Mouse (Mus musculus) CH12.LX (cell line): ENCODE measurements at regions not wholly inside any gene's neighbourhood (a gene's known extent, or its start where the extent isn't known, plus 50 kb on each side); places are given as distances from the start of the nearest gene placed in this dataset.

ENCODE experiments used
- DNase-seq: peaks from one replicate; pipeline ENCODE4 v3.0.0-alpha.2; 2013; ENCODE audit errors: extremely low read depth
- H3K27ac ChIP-seq: 2 replicates; pipeline ENCODE4 v1.5.1; 2012; ENCODE audit warnings: low read depth, mild to moderate bottlenecking, control low read depth, moderate library complexity; ENCODE audit not compliant: insufficient read depth
- H3K27me3 ChIP-seq: replicated peaks from 2 replicates; pipeline ENCODE3; 2012; ENCODE audit warnings: inconsistent platforms
- H3K36me3 ChIP-seq, 2 experiments: replicated peaks in 1 of 2; 2 replicates each; pipeline versions ENCODE3 to v1.6.1; 2012; ENCODE audit warnings: inconsistent platforms in 1 of 2, low read length in 1 of 2, mild to moderate bottlenecking in 1 of 2, mixed read lengths in 1 of 2, moderate library complexity in 1 of 2; ENCODE audit not compliant: control insufficient read depth in 1 of 2, insufficient read depth in 1 of 2
- H3K4me1 ChIP-seq, 2 experiments: 2 replicates each; pipeline ENCODE4 v1.6.1; 2012; ENCODE audit warnings: inconsistent platforms in 1 of 2, moderate library complexity in 1 of 2; ENCODE audit not compliant: insufficient read depth in 2 of 2, control insufficient read depth in 1 of 2
- H3K4me2 ChIP-seq: 2 replicates; pipeline ENCODE4 v1.6.1; 2012; ENCODE audit warnings: low read depth, mild to moderate bottlenecking, control low read depth; ENCODE audit not compliant: poor library complexity, insufficient read depth, severe bottlenecking
- H3K4me3 ChIP-seq, 3 experiments: fragments of 150-350 bp in 1 of 3; sonication (generic) in 1 of 3; replicated peaks in 1 of 3; 2 replicates each; pipeline versions ENCODE3 to v1.5.1; 2011 to 2012; ENCODE audit warnings: low read depth in 2 of 3, low read length in 2 of 3, mild to moderate bottlenecking in 2 of 3, moderate library complexity in 2 of 3, control low read depth in 1 of 3, improper control_type of control experiment in 1 of 3, inconsistent platforms in 1 of 3, mixed read lengths in 1 of 3; ENCODE audit not compliant: poor library complexity in 1 of 3
- H3K79me2 ChIP-seq: replicated peaks from 2 replicates; pipeline ENCODE4 v1.6.1; 2012; ENCODE audit warnings: mild to moderate bottlenecking, moderate library complexity; ENCODE audit not compliant: control insufficient read depth, poor library complexity, insufficient read depth, severe bottlenecking; ENCODE audit errors: extremely low read depth
- H3K9ac ChIP-seq: 2 replicates; pipeline ENCODE4 v1.6.1; 2012; ENCODE audit warnings: low read depth, mild to moderate bottlenecking, control low read depth, moderate library complexity; ENCODE audit not compliant: insufficient read depth
- H3K9me3 ChIP-seq: replicated peaks from 2 replicates; pipeline ENCODE3; 2012; ENCODE audit warnings: low read length, inconsistent platforms, mixed read lengths
- E2F4 ChIP-seq: IDR thresholded peaks from 2 replicates; pipeline ENCODE4 v1.6.1; 2011; ENCODE audit warnings: low read depth, low read length, improper control_type of control experiment; ENCODE audit not compliant: insufficient replicate concordance
- ETS1 ChIP-seq: conservative IDR thresholded peaks from 2 replicates; pipeline ENCODE4 v1.6.1; 2012; ENCODE audit warnings: low read depth, mild to moderate bottlenecking, inconsistent platforms, low read length, improper control_type of control experiment, moderate library complexity
- GABPA ChIP-seq: IDR thresholded peaks from 2 replicates; pipeline ENCODE4 v1.6.1; 2012; ENCODE audit warnings: low read depth, low read length, improper control_type of control experiment, inconsistent platforms; ENCODE audit not compliant: insufficient replicate concordance
- JUND ChIP-seq: conservative IDR thresholded peaks from 2 replicates; pipeline ENCODE4 v1.6.1; 2011; ENCODE audit warnings: low read depth, low read length, improper control_type of control experiment
- MAZ ChIP-seq: IDR thresholded peaks from 2 replicates; pipeline ENCODE4 v1.6.1; 2012; ENCODE audit warnings: low read depth, mild to moderate bottlenecking, inconsistent platforms, low read length, improper control_type of control experiment, moderate library complexity
- RCOR1 ChIP-seq: conservative IDR thresholded peaks from 2 replicates; pipeline ENCODE4 v1.6.1; 2012; ENCODE audit warnings: low read depth, mild to moderate bottlenecking, inconsistent platforms, low read length, improper control_type of control experiment
- TBP ChIP-seq: conservative IDR thresholded peaks from 2 replicates; pipeline ENCODE4 v1.6.1; 2011; ENCODE audit warnings: low read depth, low read length, improper control_type of control experiment
- UBTF ChIP-seq: IDR thresholded peaks from 2 replicates; pipeline ENCODE4 v1.6.1; 2012; ENCODE audit warnings: low read depth, mild to moderate bottlenecking, inconsistent platforms, low read length, improper control_type of control experiment, moderate library complexity
- USF2 ChIP-seq: conservative IDR thresholded peaks from 2 replicates; pipeline ENCODE4 v1.6.1; 2011; ENCODE audit warnings: low read depth, low read length, improper control_type of control experiment
- ZC3H11A ChIP-seq: IDR thresholded peaks from 2 replicates; pipeline ENCODE4 v1.6.1; 2012; ENCODE audit warnings: low read depth, mild to moderate bottlenecking, inconsistent platforms, low read length, improper control_type of control experiment
- ZKSCAN1 ChIP-seq: IDR thresholded peaks from 2 replicates; pipeline ENCODE4 v1.6.1; 2012; ENCODE audit warnings: low read depth, inconsistent platforms, low read length, improper control_type of control experiment, borderline replicate concordance
- ZMIZ1 ChIP-seq: IDR thresholded peaks from 2 replicates; pipeline ENCODE4 v1.6.1; 2012; ENCODE audit warnings: low read depth, mild to moderate bottlenecking, inconsistent platforms, low read length, improper control_type of control experiment
- dilution Hi-C: fragments of 300-500 bp; cut with MboI; formaldehyde crosslinking; loops from 2 replicates; pipeline ENCODE4 v1.14.3; 2020; ENCODE audit warnings: low sequenced_read_pairs; ENCODE audit not compliant: extremely low pct_unique_long_range_greater_than_20kb, extremely low pct_ligation_motif_present
- in situ Hi-C: fragments of 300-500 bp; cut with MboI; formaldehyde crosslinking; loops from 3 replicates; pipeline ENCODE4 v1.14.3; 2019; ENCODE audit warnings: low sequenced_read_pairs, low pct_ligation_motif_present, low pct_unique_long_range_greater_than_20kb, mixed read lengths

GRCm38 (mm10) chr6:24219882-24220522 lies 52.1 kb upstream of the Slc13a1 start:
- in situ Hi-C loops = no loop called here
- H3K9me3 ChIP-seq = no peaks in the 10 kb centered on the region
- DNase-seq = no peak
- no peaks in the 10 kb centered on the region for H3K27me3 ChIP-seq
- TF ChIP-seq ZKSCAN1 (no peak), TBP (no peak), UBTF (no peak), JUND (no peak), MAZ (no peak), GABPA (no peak), E2F4 (no peak), ZMIZ1 (no peak), ZC3H11A (no peak), USF2 (no peak), RCOR1 (no peak), ETS1 (no peak)
- H3K9ac ChIP-seq = no peak overlapping the region
- H3K4me2 ChIP-seq = no peak overlapping the region
- dilution Hi-C loops = no loop called here
- no peaks in the 10 kb centered on the region for H3K79me2 ChIP-seq
- no peak overlapping the region for H3K27ac ChIP-seq
- no peaks in the 10 kb centered on the region for H3K36me3 ChIP-seq
- no peak overlapping the region for H3K4me3 ChIP-seq
- H3K4me1 ChIP-seq = no peaks in the 10 kb centered on the region
